Mouse (Mus musculus) gastrocnemius, postnatal 4 days (tissue): Measurements from ENCODE around the gene Cabp1. TPM values are rescaled to one million over a fixed set of nuclear protein-coding genes. Genes with fewer than 3 reads are reported as not detected.
A peak's percentile ranks its signal among the peaks of the same experiment; 100 is the strongest.
"Not testable (repeated sequence)": the region's sequence is repeated elsewhere in the genome, so short reads cannot be mapped to it uniquely, and the experiment has no call there.

ENCODE experiments used
- DNase-seq, 2 experiments: peaks; one replicate each; pipeline ENCODE4 v3.0.0; 2021 to 2022; ENCODE audit warnings: low spot score in 2 of 2, mixed read lengths in 2 of 2
- total RNA-seq, 2 experiments: library from RNA; stranded (reverse); gene quantifications; 2 replicates each; pipeline ENCODE4 v1.2.3; 2021

Cabp1 gene
- total RNA-seq, 2 experiments from 2014 or later: 4.2 to 5.1 TPM

DNA sequence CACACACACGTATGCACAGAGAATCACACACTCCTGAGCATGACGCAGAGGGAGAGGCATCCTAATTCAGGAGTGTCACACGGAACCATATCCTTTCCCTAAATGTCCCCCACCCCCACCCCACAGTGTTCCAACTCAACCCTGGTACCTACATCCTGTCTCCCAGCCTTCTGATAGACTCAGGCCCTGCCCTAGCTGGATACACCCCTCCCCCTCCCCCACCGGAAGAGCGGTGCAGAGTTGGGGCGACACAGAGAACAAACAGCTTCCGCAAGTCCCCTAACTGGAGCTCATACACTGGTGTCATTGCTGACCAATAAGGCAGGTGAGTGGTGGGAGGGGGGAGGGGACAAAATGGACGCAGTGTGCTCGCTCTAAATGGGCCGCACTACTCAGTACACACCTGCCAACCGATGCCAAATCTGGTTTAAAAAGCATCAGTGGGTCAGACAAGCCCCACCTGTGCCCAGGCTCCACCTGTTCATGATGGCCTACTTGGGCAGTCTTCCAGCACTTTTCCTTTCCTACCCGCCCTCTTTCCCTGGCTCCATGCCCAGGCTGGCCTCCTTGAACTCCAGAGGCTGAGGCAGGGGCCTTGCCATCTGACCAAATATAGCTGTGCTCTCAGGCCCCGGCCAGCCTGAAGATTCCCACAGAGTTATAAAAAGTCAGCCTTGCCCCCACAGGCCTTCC, 12.8 kb downstream of the Cabp1 start:
- no peak for DNase-seq

DNA sequence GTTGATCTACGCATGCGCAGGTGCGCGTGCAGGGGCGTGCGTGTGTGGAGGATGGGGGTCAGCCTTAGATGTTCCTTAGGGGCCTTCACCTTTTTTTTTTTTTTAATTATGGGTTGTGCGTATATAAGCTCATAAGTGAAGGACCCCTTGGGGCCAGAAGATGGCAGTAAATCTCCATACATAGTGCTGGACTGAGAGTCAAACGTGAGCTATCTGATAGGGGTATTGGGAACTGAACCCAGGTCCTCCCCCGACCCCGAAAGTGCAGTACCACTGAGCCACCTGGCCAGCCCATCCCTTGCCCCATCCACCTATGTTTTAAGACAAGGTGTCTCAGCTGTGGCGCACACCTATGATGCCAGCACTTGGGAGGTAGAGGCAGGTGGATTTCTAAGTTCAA, 14.6 kb downstream of the Cabp1 start:
- DNase-seq: no peak

- no peak for DNase-seq
Observed at GRCm38 (mm10) chr5:115177866-115178265, 16.3 kb downstream of the Cabp1 start.

DNA sequence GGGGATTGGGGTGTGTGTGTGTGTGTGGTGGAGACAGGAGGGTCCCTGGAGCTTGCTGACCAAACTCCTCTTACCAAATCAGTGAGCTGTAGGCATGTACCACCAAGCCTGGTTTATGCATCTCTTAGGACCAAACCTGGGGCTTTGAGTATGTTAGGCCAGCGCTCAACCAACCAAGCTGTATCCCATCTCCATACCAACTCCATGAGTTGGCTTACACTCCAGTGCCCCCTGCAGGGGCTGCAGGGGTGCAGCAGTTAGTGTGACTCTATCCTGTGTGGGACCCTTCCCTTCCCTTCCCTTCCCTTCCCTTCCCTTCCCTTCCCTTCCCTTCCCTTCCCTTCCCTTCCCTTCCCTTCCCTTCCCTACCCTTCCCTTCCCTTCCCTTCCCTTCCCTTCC, 19.6 kb downstream of the Cabp1 start:
- DNase-seq: no peak

DNA sequence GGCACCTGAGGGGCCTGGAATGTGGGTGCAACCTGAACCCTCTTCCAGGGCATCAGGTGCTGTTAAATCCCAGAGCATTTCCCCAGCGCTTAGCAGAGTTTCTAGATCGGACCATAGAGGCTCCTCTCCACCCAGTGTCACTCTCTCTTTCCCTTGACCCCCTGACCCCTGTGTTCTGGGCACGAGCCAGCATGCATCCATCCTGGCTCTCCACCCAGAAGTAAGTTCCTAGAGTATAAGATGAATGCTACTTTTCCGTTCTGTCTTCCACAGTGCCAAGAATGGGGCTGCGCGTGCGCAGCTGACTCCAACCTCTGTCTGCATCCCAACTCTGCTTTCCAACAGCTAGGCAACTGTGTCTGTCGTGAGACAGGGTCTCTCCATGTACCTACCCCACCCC, 24.0 kb downstream of the Cabp1 start:
- DNase-seq: no peak

DNA sequence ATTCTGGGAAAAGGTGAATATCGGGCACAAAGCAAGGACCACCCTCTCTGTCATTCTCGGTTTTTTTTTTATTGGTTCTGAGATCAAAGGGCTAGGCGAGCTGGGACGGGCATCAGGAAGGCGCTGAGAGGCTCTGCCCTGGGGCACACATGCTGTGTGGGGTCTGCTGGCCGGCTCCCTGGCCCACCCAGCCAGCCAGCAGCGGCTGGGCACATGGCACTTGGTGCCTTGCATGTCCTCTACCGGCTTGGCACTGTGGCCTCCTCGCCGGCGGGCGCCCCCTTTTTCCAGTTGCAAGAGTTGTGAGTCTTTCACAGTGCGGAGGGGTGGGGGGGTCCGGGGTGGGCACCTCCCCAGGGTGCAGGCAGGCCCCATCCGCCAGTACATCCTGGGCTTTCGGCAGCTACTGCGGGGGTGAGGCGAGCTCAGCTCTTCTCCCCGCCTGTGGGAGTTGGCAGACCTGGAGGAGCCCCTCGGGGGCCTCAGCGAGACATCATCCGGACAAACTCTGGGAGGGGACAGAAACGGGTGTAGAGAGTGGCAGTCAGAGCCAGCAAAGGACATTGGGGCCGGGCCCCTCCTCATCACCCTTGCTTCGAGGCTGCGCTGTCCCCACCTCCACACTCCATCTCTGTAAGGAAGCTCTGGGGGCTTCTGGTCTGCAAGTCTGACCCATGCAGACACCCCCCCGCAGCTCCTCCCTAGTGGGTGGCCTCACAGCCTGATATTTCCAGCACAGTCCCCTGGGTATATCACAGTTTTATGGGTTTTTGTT, 25.4 kb downstream of the Cabp1 start:
- DNase-seq: no peak

DNA sequence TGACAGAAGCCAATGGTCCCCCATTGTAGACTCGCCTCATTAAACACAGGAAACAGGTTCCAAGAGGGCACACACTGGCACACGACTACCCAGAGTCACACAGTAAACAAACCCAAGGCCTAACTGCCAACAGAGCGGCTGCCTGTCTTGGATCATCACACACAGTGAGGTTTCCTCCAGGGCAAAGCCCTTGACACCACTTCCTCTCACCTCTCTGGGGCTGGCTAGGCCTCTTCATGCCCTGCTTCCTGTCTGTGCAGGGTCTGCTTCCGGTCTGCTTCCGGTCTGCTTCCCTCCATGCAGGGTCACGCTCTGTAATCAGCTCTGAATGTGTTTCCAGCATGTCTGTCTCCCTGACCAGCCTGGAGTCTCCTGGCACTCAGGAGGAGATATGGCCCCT, 26.8 kb downstream of the Cabp1 start:
- DNase-seq: no peak

DNA sequence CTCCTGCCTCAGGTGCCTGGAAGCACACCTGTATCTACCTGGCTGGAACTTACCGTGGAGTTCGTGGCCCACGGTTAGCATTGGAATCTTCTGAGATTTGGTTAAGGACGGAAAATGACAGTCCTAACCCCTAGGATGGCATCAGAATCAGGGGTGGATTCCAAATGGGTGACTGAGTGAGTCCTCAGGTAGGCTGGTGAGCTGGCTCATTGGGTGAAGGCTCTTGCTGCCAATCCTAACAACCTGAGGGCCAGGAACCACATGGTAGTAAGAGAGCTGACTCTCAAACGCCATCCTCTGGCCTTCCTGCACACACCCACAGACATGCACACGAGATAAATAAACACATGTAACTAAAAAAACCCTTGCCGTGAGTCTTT, 27.4 kb downstream of the Cabp1 start:
- DNase-seq: no peak

- DNase-seq: no peak
Observed at GRCm38 (mm10) chr5:115165895-115166814, 28.0 kb downstream of the Cabp1 start.

DNA sequence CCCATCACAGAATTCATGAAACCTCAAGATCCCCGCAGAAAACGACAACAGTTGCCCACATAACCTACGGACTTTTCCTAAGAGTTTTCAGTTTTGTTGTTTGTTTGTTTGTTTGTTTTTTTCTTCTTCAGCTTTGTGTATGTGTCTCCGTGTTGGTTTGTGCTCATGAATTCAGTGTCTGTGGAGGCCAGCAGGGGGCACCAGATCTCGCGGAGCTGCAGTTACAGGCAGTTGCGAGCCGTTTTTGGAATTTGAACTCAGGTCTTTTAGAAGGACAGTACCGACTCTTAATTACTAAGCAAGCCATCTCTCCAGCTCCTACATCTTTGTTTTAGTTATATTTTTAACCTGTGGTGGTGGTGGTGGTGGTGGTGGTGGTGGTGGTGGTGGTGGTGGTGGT, 28.8 kb downstream of the Cabp1 start:
- no peak for DNase-seq

DNA sequence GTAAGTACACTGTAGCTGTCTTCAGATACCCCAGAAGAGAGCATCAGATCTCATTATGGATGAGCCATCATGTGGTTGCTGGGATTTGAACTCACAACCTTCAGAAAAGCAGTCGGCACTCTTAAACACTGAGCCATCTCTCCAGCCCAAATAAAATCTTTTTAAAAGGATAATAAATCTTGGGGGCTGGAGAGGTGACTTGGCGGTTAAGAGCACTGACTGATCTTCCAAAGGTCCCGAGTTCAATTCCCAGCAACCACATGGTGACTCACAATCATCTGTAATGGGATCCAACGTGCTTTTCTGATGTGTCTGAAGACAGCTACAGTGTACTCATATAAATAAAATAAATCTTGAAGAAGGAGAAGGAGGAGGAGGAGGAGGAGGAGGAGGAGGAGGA, 29.7 kb downstream of the Cabp1 start:
- DNase-seq: not testable (repeated sequence)

GRCm38 (mm10) chr5:115163563-115163962, 30.6 kb downstream of the Cabp1 start:
- peak in 1 of 2 experiments; percentile 62 for DNase-seq

- not testable (repeated sequence) for DNase-seq
Observed at GRCm38 (mm10) chr5:115161940-115162279, 32.3 kb downstream of the Cabp1 start.

DNA sequence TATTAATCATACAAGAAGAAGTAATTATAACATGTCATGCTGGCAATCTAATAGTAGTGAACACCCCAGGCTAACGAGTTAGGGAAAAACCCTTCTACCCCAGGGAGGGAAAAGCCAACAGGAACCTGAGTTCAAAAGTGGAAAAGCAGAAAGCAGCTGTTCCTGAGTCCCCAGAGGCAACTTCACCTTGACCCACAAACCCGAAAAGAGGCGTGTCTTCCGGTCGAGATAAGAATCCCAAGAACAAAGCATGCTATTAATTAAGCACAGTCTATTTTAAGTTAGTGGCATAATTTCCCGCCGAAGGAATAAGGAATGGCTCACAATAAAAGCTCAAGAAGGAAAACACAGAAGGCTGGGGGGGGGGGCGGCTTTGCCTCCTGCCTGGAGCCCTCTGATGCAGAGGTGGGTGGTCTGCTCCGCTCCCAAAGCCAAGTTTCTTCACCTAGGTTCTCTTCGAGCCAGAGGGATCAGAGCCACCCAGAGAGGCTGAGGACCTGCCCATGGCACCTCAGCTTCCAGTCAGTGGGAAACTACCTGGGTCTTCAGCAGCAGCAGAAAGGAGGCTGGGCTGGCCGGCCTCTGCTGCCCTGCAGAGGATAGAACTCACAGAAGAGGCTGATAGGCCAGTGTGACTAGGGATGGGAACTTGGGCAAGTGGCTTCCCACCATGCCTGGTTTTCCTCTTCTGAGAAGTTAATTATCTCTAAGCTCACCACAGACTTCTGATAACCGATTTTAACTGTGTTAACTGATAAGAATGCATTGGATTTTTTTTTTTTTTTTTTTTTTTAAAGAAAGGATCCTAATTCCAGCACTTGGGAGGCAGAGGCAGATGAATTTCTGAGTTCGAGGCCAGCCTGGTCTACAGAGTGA, 32.9 kb downstream of the Cabp1 start:
- DNase-seq: no peak

GRCm38 (mm10) chr5:115160655-115161054, 33.5 kb downstream of the Cabp1 start:
- DNase-seq: no peak

GRCm38 (mm10) chr5:115159165-115159564, 35.0 kb downstream of the Cabp1 start:
- DNase-seq: no peak

DNA sequence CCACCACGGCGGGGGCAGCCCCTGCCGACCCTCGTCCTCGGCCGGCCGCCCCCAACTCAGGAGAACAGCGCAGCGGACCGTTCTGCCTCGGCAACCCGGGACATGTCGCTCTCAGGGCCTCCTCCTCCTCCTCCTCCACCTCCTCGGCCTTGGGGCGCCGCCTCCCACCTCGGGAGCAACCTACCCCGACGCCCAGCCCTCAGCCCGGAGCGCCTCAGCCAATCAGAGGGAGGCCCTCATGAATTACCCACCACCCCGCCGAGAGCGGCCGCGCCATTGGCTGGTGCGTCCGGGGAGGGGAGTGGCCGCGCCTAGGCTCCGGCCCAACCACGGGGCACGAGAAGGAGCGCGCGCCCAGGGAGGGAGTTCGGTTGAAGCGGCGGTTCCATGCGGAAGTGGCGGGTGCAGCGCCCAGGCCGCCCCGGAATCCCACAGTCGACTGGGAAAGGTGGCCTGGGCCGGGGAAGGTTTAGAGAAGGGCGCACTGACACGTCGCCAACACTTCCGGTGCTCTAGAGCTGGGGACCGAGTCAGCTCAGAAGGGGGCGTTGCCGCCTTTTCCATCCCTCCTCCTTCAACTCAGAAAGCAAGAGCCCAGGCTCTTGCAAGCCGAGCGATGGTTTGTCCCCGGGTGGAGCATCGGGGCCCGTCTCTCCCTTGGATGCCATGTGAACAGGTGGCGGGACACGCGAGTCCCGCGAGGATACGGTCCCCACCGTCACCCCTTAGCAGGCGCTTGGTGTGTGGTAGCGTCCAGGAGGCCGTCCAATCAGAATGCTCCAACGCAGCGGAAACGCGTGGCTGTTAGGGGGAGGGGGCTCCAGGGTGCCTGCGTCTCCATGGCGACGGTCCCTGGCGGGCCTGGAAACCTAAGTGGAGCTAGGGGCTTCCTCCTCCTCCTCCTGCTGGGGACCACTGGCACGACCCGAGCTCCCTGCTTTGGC, 35.9 kb downstream of the Cabp1 start, which contains the start of gene Mlec:
Gene Mlec (minus strand): TSS at position 140 of the 944 bp plus-strand sequence.
- peak; percentile 98 to 99 for DNase-seq

GRCm38 (mm10) chr5:115156933-115157589, 37.1 kb downstream of the Cabp1 start:
- DNase-seq: no peak

DNA sequence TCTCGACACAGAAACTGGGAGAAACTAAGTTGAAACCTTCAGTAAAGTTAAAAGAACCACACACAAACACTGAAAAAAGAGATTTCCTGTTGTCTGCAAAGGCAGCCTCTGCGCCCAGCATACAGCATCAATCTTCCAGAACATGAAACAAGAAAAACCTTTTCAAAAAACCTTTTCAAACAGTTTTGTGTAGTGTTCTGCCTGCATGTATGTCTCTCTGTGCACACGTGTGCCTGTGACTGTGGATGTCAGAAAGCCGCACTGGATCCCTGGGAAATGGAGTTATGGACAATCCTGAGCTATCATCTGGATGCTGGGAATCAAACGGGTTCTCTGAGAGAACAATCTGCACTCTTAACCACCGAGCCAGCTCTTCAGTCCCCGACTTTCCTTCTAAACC, 37.8 kb downstream of the Cabp1 start:
- DNase-seq: no peak
